Mouse (Mus musculus) testis, postnatal 14 days (tissue): ENCODE data around the gene Tctn3.

Experiments used
- DNase-seq: peaks from one replicate; pipeline ENCODE4 v3.0.0; 2021; ENCODE audit warnings: low spot score

Tctn3 gene

DNA sequence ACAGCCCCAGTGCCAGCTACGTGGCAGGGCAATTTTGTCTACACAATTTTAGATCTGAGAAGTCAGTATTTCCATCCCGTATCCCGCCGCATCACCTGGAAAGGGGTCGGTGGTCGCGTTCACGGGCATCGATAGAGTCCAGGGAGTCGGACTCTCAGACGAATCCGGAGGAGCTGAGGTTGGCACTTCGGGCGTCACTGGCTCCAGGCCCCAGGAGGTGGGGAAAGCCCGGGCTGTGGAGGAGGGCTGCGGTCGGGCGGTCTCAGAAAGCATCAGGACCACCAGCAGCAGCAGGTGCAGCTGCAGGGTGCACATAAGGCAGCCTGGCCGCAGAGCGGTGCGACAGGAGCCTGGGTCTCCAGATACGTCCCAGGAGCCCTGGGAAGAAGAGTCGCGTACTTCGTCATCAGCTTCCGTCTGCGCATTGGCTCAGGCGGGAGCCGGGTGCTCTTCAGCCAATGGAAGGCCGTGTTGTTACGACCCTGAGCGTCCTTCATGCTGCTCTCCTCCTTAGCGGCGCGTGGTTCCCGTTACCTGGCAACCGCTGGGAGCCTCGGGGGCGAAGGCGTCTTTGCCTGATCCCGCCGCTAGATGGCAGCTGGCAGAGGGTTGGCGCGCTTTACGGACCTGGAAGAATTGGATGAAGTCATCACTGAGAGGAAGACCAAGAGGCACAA is at the start of gene Tctn3, which contains the start of gene Entpd1:
TSS of gene Tctn3 (minus strand) at position 404 of the 677 bp plus-strand sequence.
TSS of gene Entpd1 (plus strand) at position 537 of the 677 bp plus-strand sequence.
- peak; percentile 94 for DNase-seq

DNA sequence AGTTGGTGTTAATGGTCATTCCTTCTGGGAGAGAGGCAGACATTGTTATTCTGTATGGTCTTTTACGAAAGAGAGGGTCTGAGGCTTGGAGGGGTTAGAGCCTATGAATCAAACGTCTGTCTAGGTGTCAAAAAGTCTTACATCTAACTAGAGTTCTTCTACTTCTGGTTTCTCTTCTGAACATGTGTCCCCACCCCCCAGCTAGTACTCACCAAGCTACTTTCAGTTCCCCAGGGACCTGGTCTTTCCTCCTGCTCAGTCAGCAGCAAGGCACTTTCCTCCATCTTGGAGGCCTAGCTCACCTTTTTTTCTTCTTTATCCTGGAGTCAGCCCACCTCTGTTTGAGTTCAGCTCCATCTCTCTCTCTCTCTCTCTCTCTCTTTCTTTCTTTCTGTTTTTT is 49.1 kb upstream of the Tctn3 start:
- DNase-seq = no peak

DNA sequence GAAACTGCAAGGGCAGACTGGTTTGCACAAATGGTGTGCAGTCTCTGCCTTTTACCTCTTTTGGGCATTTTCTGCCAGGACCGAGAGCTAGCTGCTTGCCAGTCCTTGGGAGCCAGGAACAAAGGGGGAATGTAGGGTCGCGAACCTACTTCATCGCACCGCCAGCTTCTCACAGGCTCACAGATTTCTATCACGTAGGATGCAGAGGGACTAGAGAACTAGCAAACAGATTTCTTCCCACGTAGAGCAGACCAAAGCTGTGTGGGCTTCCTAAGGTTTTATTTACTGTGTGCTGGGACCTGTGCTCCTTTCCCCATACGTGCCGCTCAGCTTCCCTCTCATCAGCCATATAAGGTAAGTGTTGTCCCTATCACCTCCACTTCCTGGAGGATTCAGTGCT is 48.5 kb upstream of the Tctn3 start:
- DNase-seq = no peak

DNA sequence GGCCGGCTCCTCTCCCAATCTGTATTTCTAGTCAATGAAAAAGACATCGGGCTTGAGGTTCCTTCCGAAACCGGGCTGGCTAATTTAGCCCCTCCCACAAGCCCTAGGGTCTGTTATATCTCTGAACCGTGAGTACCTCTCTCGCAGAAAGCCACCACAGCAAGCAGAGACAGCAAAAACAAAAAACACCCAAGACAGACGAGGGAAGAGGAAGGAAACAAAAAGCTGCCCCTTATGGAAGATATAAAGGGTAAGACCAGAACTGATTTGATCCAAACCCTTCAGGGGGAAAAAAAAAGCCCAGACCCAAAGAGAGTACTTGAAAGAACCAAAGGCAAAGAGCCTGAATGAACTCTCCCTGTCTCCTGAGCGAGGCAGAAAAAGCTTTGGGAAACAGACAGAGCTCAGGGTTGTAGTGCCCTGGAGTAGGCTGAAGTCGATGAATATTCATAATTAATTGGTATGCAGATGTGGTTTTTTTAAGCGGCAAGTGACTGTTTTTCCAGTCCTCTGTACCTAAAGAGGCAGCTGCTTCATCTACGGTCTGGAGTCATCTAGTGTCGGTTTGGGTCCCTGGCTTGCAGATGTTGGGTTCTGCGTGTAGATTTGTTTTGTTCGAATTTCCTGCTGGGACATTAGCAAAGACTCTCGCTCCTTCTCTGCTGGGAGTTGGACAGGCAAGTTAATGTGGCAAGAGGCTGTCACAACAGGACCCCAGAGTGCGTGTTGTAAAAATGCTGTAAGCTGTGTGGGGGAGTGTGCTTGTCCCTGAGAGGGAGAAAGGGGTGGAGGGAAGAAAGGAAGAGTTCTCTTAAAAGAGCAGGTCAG is 47.8 kb upstream of the Tctn3 start:
- DNase-seq = no peak

DNA sequence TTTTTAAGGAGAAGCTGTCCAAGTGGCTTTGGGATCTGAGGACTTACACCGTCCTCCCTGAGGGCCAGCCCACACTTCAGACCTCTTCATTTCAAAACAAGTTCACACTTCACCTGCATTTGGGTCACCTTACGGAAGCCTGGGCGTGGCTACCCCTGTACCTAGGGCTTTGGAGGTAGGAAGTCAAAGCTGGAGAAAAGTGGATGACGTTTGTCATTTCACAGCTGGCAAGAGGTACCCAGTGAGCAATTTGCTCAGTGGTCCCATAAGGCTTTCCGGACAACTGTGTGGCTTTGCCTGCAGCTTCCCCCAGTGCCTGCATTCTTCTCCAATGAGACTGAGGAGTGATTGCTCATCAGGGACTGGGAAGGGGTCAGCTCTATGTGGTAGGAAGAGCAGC is 46.9 kb upstream of the Tctn3 start:
- no peak for DNase-seq

DNA sequence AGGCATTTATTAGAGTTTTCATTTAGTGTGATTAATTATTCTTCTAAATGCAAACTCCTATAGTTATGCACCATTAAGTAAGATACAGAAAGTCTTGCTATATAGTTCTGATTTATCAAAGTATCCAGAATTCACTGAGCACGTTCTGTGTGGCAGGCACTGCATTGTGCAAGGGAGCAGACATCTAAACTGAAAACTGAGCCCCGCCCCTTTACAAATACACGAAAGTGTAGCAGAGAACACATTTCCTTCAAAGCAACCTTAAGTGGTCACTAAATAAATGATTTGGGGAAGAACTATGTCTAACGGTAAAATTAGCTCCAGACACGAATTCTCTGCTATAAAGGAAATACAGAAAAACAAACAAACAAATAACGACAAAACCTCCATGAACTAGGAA is 46.2 kb upstream of the Tctn3 start:
- no peak for DNase-seq

DNA sequence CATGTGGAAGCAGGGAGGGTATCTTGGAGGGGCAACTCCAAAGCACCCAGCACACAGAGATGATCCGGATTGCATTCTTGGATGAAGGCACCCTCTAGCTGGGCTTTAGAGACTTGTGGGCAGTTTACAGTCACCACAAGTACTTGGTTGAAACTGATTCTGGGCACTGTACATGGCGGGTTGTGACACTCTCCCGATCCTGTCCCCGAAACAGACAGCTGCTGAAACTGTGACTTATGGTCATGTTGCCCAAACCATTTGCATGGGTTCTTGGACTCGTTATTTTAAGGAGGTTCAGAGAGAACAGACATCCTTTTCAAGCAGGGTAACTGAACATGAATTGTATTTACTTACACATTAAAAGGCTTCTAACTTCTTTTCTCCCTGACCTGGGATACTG is 44.2 kb upstream of the Tctn3 start:
- DNase-seq = no peak

DNA sequence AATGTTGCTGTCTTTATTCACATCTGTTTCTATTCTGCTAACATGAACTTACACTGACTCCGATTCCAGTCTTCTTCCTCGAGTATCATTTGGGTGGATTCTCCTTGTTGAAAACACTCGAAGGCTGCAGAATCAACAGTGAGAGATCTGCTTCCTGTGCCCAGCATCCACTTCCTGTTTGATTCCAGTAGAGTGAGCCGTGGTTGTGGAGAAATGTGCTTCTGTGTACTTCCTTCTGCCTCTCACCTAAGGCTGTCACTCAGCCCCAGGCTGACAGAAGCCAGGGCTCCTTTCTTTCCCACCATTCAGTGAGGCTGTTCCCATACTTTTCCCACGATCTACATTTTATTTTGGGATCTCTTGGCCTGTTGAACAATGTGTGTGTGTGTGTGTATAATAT is 38.1 kb upstream of the Tctn3 start:
- DNase-seq = no peak

DNA sequence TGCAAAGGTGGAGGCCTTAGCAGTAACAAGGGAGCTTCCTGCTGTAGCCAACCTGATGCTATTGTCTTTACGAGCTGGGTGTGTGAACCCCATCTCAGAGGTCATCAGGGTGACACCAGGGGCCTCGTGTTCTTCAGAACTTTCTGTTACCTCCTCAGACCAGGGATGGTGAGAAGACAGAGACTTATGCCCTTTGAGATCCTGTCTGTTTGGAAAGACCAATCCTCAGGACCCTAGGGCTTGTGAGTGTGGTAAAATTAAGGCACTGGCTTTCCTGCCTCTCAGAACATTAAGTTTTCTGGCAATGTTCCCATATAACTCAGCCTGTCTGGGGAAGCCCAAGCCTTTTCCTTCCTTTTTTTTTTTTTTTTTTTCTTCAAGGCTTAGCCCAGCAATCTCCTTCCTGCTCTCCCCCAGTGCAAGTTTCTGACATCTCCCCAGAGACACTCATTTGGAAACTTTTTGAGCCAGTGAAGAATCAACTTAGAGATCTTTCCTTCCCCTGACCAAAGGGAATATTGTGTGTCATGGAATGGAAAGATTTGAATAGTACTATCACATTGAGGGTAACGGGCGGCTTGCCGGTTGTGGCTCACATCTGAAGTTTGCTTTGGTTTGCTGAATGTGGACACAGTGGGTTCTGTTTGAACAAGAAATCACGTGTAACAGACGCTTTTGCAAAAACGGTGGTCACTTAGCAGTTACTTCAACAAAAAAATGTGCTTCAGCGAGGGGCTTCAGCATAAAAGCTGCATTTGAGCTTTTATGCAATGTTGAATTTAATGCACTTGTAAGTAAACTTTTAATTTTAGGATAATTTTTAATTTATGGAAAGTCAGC is 35.5 kb upstream of the Tctn3 start:
- DNase-seq = no peak

DNA sequence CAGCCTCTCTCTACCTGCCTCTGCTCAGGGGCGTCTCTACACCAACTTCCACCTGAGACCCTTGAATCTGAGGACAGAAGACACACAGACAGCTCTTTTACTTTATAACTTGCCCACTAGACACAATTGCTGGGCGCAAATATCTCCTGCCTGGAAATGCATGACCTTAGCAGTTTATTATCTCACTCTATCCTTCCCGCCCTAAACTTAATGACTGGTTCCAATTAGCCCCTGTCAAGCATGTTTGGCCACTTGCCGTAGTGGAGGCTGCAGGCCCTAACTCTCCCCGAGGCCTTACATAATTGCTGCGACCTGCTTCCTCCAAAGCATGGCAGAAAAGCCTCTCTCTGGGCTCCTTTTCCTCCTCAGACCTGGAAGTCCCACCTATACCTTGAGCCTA is 34.3 kb upstream of the Tctn3 start:
- no peak for DNase-seq

DNA sequence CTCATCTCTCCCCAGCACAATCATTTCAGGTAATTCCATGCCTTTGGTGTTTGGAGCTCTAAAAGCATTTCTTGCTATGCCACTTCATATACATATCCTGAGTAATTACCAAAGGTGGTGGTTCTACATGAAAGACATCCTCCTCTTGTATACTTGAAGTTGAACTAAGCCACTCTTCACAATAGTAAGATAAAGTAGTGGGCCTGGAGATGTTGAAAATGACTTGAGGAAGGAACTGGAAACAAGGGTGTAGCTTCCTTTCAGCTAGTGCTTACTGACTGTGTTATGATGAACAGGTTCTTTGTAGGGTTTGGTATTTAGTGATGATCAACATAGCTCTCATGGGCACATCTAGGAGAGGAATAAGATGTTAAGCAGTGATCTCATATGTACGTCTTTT is 31.8 kb upstream of the Tctn3 start:
- no peak for DNase-seq

DNA sequence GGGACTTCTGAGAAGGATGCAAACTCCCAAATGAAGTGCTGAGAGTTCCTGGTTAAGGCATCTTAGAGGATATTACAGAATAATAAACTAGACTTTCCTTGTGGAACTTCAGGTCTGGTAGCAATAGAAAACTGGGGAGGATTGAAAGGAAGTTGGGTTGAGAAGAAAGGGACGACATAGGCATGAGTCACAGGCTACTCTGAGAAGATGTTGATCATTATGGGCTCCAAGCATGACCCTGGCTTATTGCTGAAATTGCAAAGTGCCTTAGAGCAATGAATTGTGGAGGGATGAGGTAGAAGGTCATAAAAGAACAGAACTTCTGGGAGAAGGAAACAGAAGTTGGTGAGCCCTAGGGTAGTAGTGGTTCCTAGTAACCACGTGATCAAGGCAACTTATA is 28.8 kb upstream of the Tctn3 start:
- no peak for DNase-seq

DNA sequence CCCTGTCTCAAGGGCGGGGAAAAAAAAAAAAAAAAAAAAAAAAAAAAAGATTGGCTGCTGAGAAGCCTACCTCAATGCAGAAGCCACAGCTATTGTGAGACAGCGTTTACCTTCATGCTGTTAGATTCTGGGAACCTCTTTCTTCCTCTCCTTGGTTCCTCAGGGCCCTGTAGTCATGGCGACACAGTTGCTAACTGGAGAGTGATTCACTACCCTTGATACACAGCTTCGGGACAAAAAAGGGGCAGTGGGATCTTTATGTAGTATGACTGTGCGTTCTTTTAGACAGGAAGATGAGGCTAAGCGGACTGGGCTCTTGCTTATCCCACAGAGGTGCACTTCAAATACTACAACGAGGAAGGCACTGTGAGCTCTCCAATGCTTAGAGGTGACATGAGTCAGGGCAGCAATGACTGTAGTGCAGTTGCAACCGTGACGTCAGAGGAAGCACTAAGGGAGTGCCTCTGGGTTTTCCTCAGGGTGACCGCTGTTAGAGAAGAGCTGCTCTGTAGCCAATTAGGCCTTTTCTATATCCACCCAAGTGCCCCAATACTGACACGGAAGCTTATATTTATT is 27.8 kb upstream of the Tctn3 start:
- DNase-seq = no peak

DNA sequence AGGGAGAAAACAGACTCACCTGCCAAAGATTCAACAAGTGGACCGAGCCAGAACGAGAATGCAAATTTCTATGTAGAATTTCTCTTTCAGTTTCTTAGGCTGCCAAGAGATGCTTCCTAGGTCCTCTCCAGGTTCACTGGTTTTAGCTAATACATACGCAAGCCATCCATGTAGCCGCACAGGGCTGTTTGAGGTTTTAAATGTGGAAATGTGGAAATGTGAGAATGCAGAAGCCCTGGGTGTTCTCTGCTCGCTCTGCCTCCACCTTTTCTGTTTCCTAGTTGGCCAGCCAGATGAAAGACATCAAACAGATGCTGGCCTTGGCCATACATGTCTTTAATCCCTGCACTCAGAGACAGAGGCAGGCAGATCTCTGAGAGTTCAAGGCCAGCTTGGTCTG is 26.5 kb upstream of the Tctn3 start:
- no peak for DNase-seq

DNA sequence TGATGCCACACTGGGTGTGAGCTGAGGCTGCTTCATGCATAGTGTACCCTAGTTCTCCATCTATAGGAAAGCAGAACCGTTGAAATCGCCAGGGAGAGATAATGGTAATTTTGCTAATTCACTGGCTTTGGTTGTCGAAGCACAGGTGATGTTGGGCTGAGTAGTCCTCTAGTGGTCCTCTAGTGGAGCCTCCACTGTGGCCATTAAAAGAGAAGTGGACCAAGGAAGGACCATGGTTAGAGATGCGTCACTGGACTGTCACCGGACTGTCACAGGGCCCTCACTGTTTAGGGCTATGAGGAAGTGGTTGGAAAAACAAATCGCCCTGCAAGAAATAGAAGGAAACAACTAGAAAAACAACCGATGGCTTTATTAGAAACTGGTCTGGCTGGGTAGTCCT is 25.6 kb upstream of the Tctn3 start:
- DNase-seq = no peak

DNA sequence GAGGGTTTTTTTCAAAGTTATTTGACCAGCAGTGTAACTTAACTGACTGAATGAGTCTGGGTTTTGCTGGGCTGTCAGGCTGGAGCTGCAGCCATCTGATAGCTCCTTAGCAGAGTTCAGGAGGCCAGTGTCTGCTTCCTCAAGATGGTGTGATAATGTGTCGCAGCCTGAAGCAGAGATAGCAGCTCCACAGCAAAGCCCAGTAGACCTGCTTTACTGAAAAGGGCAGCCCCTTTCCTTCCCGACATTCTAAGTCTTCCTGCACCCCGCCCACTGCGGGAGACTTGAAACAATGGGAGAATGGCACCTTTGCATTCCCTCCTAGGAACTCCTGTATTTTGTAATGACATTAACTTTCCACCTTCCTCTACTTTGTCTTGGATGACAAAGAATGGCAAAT is 25.1 kb upstream of the Tctn3 start:
- no peak for DNase-seq

DNA sequence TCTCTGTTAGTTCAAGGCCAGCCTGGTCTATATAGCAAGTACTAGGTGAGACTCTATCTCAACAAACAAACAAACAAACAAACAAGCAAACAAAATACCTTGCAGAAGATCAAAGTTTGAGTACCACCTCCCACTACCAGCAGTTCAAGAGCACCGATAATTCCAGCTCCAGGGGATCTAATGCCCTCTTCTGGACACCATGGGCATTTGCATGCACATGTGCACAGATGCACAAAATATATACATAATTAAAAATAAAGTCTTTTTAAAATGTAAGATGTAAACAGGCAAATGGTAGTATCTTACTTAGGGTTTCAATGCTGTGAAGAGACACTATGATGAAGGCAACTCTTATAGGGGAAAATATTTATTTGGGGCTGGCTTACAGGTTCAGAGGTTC is 21.1 kb upstream of the Tctn3 start:
- no peak for DNase-seq

DNA sequence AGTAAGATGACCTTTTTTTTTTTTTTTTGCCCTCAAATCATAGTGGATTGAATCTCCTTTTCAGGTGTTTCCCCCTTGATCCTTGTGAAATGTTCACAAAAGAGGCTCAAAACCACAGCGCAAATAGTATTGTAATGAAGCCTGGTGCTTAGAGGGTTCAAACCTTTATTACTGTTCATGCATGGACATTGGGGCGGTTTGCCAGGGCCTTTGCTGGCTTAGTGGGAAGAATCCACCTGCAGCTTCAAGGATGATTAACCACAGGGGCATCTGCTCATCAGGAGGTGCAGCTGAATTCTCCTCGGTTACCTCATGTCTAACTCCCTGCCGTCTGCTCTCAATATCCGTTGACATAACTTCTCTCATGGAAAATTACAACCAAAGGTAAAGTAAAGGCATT is 20.6 kb upstream of the Tctn3 start:
- DNase-seq = no peak

DNA sequence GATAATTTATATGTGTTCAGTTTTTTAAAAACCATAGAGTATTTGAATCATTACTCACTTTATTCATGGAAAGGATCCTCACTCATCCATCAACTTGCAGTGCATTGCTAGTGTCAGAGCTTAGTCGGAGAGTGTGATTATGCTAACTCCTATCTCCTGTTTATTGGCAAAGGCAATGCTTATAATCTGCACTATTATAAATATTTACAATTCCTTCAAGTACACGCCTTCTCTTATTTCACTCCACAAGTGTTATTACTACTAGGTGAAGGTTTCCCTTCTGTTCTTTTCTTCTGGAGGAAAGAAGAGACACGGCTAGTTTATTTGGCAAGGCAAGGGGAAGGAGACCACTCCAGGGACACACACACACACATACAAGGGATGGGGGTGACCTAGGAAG is 20.2 kb upstream of the Tctn3 start:
- DNase-seq = no peak

DNA sequence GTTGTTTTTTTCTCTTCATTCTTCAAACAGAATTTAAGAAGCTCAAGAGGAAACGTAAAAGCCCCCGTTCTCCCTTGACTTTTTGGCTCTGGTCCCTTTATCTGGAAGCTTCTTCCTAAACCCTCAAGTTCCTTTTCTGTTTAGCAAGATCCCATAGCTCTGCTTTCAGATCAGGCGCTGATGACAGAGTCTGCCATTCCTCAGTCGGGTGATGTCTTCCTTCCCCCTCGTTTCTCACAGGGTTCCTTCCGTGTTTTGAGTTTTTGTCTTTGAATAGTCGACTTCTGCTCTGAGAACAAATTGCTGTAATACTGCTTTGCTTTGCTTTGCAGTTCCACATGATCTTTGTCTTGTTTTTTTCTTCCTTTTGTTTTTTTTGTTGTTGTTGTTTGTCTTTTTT is 18.6 kb upstream of the Tctn3 start:
- DNase-seq = no peak

DNA sequence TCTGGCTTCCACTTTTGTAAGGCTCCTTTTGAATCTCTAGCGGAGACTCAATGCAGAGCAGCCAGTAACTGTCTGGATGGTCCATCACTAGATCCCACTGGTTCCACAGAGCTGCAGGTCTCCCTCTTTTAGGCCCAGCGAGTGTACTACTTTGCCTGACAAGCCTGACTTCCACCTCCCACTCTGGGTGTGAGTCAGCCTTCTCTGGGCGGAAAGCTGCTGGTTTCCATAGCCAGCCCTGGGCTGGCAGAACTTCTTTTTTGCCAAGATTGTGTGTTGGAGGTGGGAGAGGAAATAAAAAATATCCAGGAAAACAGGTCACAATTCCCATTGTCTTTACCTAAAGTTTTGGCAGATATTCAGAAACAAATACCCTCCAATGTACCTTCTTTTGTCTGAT is 18.1 kb upstream of the Tctn3 start:
- DNase-seq = no peak

DNA sequence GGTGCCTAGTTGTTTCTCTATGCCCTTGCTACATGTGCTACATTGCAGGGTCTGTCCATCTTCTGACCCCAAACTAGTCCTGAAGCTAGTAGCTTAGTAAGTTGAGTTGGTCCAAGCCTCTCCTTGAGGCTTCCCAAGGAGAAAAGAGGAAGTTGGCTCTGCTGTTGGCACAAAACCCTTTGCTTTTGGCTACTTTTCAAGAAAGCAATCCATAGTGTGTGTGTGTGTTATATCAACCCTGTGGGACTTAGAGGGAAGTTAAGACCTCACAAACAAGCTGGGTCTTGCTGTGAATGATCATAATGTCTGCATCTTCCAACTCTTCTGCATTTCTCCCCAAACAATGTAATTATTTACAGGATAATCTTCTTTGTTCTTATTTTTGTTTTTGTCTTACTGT is 16.9 kb upstream of the Tctn3 start:
- no peak for DNase-seq

DNA sequence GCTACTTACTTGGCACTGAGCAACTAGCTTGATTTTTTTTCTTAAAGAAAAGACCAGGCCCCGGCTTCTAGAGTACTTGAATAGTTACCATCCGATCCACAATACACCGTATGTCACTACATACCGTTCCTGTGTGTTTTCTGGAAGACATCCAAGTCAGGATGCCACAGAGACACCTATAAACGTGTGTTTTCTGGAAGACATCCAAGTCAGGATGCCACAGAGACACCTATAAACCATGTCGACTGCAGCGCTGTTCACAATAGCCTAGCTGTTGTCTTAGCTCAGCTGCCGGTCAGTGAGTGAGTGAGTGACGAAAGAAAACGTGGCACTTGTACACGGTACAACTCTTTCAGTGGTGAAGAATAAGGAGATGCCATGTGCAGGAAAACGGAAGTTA is 13.9 kb upstream of the Tctn3 start:
- no peak for DNase-seq
